Mouse (Mus musculus) forebrain, embryonic 15.5 days (tissue): ENCODE measurements around the gene Susd1. TPM values are rescaled to one million over a fixed set of nuclear protein-coding genes. Genes with fewer than 3 reads are reported as not detected.

ENCODE experiments used
- ATAC-seq: fragments of 200-750 bp; cut with Nextera tagmentation; replicated peaks from 2 replicates; pipeline ENCODE4 v1.8.0; 2017; ENCODE audit warnings: mild to moderate bottlenecking, moderate TSS enrichment, moderate library complexity
- H3K27ac ChIP-seq: fragments of 300-500 bp; sonication (generic); replicated peaks from 2 replicates; pipeline ENCODE4 v1.5.1; 2015; ENCODE audit warnings: mild to moderate bottlenecking, inconsistent platforms
- H3K27me3 ChIP-seq: fragments of 300-500 bp; sonication (generic); 2 replicates; pipeline ENCODE4 v1.6.1; 2015; ENCODE audit warnings: inconsistent platforms
- H3K36me3 ChIP-seq: fragments of 300-500 bp; sonication (generic); 2 replicates; pipeline ENCODE4 v1.6.1; 2015; ENCODE audit warnings: mild to moderate bottlenecking, inconsistent platforms
- H3K4me1 ChIP-seq: fragments of 300-500 bp; sonication (generic); 2 replicates; pipeline ENCODE4 v1.6.1; 2015; ENCODE audit warnings: inconsistent platforms
- H3K4me2 ChIP-seq: fragments of 300-500 bp; sonication (generic); replicated peaks from 2 replicates; pipeline ENCODE4 v1.6.1; 2015; ENCODE audit warnings: mild to moderate bottlenecking, inconsistent platforms
- H3K4me3 ChIP-seq: fragments of 300-500 bp; sonication (generic); 2 replicates; pipeline ENCODE4 v1.5.1; 2015; ENCODE audit warnings: mild to moderate bottlenecking, inconsistent platforms
- H3K9ac ChIP-seq: fragments of 300-500 bp; sonication (generic); replicated peaks from 2 replicates; pipeline ENCODE4 v1.6.1; 2015; ENCODE audit warnings: mild to moderate bottlenecking, inconsistent platforms
- H3K9me3 ChIP-seq: fragments of 300-500 bp; sonication (generic); 2 replicates; pipeline ENCODE4 v1.6.1; 2016; ENCODE audit warnings: inconsistent platforms
- WGBS: fragments of 180-500 bp; shearing (Covaris S2); methylation state at CpG from one replicate; pipeline ENCODE4 v1.1.7; 2015; ENCODE audit warnings: mixed read lengths; 5-methylcytosine and 5-hydroxymethylcytosine counted together
- polyA plus RNA-seq: library from polyadenylated mRNA; unstranded; fragments of >200 nt; fragmentation: Nextera tagmentation; extraction: Ambion mirVana; gene quantifications from 2 replicates; pipeline ENCODE4 v1.2.1, GENCODE M21; 2015

Susd1 gene
- polyA plus RNA-seq, 1 experiment from 2014 or later = 0.90 TPM

DNA sequence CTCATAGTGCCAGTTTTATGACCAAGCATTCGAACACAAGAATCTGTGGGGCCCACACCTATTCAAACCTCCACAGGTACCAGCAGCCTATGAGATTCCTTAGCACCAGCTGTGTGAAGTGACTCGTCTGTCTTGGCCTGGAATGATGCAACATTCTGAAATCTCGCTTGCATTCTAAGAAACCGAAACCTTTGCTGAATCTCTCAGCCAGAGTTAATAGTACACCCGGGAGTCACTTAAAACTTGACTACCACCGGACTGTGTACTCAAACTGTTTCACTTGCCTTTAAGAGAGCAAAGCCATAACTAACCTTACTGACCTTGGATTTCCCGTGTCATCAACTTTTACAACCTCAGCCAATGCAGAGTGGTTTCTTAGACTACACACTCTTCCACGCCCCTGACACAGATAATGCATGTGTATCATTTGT lies 14.1 kb upstream of the Susd1 start:
- Histone ChIP-seq H3K36me3 (no peaks in the 10 kb centered on the region), H3K4me1 (no peaks in the 10 kb centered on the region), H3K27me3 (no peaks in the 10 kb centered on the region), H3K9ac (no peak overlapping the region), H3K4me3 (no peak overlapping the region), H3K9me3 (no peaks in the 10 kb centered on the region), H3K27ac (no peak overlapping the region), H3K4me2 (no peak overlapping the region)
- ATAC-seq = no peak
- 91% methylated on average over 8 of the region's 8 CpGs for WGBS

DNA sequence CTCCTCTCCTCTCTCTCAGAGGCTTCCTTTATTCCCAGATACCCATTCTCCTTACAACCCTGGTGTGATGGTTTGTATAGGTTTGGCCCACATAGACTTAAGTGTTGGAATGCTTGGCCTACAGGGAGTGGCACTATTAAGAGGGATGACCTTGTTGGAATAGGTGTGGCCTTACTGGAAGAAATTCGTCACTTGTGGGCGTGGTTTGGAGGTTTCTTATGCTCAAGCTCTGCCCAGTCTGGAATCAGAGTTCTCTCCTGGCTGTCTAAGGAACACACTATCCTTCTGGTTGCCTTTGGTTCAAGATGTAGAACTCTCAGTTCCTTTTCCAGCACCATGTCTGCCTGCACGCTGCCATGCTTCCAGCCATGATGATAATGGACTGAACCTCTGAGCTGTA lies 12.5 kb upstream of the Susd1 start:
- H3K9ac ChIP-seq = no peak overlapping the region
- H3K4me2 ChIP-seq = no peak overlapping the region
- no peak overlapping the region for H3K4me3 ChIP-seq
- H3K4me1 ChIP-seq = no peaks in the 10 kb centered on the region
- WGBS = 86% methylated on average over 3 of the region's 3 CpGs
- no peaks in the 10 kb centered on the region for H3K9me3 ChIP-seq
- H3K36me3 ChIP-seq = no peaks in the 10 kb centered on the region
- no peaks in the 10 kb centered on the region for H3K27me3 ChIP-seq
- no peak overlapping the region for H3K27ac ChIP-seq
- ATAC-seq = no peak

DNA sequence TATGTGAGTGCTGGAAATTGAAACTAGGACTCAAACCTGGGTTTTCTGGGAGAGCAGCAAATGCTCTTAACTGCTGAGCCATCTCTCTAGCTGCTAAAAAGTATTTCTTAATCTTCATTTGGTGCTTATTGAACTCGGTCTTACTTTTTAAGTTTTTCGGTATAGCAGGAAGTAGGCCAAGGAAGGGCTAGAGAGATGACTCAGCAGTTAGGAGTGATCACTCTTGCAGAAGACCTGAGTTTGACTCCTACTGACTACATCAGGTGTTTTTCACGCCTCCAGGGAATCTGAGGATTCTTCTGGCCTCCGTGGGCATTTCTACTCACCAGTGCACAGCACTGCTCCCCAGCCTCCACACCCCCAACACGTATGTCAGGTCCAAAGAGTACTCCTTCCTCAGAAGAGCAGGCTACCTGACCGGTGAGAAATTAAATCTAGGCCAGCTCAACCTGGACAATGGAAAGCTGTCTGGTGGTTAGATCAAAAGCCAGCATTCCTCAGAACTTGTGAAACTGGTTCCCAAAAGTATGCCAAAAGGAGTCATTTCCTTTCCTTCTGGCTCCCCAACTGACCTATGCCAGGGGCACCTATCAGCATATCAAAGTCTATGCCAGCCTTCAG lies 11.9 kb upstream of the Susd1 start:
- Histone ChIP-seq H3K4me3 (no peak overlapping the region), H3K9me3 (no peaks in the 10 kb centered on the region), H3K27ac (no peak overlapping the region), H3K4me1 (no peaks in the 10 kb centered on the region), H3K4me2 (no peak overlapping the region), H3K36me3 (no peaks in the 10 kb centered on the region), H3K9ac (no peak overlapping the region), H3K27me3 (no peaks in the 10 kb centered on the region)
- no peak for ATAC-seq
- 88% methylated on average over 6 of the region's 6 CpGs for WGBS

DNA sequence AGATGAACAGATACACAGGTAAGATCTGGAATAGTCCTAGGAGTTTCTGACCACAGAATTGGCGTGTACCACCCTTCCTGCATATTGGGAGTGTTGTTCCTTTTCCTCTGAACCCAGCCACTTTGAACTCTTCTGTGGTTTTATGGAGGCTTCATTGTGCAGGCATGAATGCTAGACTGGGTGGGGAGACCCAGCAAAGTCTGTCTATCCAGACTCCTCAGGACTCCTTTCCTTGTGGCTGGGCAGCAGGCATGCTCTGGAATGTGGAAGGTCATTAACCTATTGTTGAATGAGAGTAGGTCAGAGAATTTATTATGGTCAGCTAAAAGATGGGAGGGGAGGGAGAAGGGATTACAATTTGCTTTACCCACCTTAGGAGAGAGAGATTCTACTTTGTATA lies 8.9 kb upstream of the Susd1 start:
- H3K9me3 ChIP-seq = no peaks in the 10 kb centered on the region
- no peaks in the 10 kb centered on the region for H3K27me3 ChIP-seq
- H3K4me2 ChIP-seq = no peak overlapping the region
- no peaks in the 10 kb centered on the region for H3K36me3 ChIP-seq
- H3K9ac ChIP-seq = no peak overlapping the region
- 50% methylated on average over 1 of the region's 1 CpGs for WGBS
- no peak for ATAC-seq
- H3K27ac ChIP-seq = no peak overlapping the region
- H3K4me3 ChIP-seq = no peak overlapping the region
- no peaks in the 10 kb centered on the region for H3K4me1 ChIP-seq

DNA sequence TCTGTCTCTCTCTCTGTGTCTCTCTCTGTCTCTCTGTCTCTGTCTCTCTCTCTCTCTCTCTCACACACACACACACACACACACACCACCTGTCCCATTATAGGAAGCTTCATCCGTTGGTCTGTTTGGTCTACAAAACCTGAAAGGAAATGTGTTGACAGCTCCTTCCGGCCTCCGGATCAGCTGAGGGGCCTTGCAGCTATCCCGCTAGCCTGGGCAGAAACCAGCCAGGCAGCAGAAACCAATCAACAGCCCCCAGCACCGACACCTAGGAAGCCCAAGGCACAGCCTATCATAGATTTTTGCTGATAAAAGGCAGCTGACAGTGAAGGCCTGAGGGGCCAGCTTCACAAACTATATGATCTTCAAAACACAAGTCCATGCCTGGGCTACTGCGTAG lies 7.1 kb upstream of the Susd1 start:
- no peak for ATAC-seq
- Histone ChIP-seq H3K36me3 (no peaks in the 10 kb centered on the region), H3K4me2 (no peak overlapping the region), H3K4me1 (no peaks in the 10 kb centered on the region), H3K9me3 (no peaks in the 10 kb centered on the region), H3K27ac (no peak overlapping the region), H3K4me3 (no peak overlapping the region), H3K9ac (no peak overlapping the region), H3K27me3 (no peaks in the 10 kb centered on the region)
- WGBS = 88% methylated on average over 6 of the region's 6 CpGs

DNA sequence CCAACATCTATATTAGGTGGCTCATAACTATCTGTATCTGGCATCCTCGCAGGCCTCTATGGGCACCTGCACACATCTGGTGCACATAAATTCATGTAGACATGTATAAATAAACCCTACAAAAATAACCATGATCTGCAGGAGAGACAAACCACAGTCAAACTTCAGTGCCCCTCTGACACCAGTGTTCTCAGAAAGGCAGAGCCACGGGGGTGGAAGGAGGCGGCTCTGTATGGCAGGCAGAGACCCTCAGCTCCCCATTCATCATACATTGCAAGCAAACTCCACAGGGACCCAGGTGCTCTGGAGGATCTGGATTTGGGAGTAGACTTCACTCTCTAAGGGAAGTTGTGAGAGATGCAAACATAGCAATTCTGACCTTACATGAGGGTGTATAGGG lies 6.6 kb upstream of the Susd1 start:
- no peaks in the 10 kb centered on the region for H3K36me3 ChIP-seq
- 93% methylated on average over 3 of the region's 3 CpGs for WGBS
- H3K27ac ChIP-seq = no peak overlapping the region
- H3K4me2 ChIP-seq = no peak overlapping the region
- no peak for ATAC-seq
- 0 out of 2 replicates have a peak, but pooled peaks cover 5% of the 10 kb centered on the region for H3K27me3 ChIP-seq
- H3K4me1 ChIP-seq = no peaks in the 10 kb centered on the region
- H3K9ac ChIP-seq = no peak overlapping the region
- H3K9me3 ChIP-seq = no peaks in the 10 kb centered on the region
- H3K4me3 ChIP-seq = no peak overlapping the region

DNA sequence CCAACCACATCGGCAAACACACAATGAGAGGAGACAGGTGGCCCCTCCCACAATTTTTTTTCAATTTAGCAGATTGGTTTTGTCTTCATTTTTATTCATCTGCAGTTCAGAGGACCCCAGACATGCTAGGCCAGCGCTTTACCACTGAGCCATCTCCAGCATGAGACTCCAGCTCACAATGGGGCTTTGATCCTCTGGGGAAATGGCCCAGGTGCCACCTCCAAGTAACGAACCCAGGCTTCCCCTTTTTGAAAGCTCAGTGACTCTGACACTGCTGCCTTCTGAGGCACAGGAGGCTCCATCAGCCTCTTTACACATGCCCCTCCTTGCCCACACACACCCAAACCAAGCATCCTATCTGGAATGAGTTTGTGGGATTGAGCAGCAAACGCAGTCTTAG lies 5.7 kb upstream of the Susd1 start:
- WGBS = 74% methylated on average over 4 of the region's 4 CpGs
- no peak for ATAC-seq
- Histone ChIP-seq H3K9me3 (no peaks in the 10 kb centered on the region), H3K27me3 (peaks cover 14% of the 10 kb centered on the region; the same call in 1 of the 2 replicates), H3K36me3 (no peaks in the 10 kb centered on the region), H3K9ac (no peak overlapping the region), H3K27ac (no peak overlapping the region), H3K4me3 (no peak overlapping the region), H3K4me1 (no peaks in the 10 kb centered on the region), H3K4me2 (no peak overlapping the region)

DNA sequence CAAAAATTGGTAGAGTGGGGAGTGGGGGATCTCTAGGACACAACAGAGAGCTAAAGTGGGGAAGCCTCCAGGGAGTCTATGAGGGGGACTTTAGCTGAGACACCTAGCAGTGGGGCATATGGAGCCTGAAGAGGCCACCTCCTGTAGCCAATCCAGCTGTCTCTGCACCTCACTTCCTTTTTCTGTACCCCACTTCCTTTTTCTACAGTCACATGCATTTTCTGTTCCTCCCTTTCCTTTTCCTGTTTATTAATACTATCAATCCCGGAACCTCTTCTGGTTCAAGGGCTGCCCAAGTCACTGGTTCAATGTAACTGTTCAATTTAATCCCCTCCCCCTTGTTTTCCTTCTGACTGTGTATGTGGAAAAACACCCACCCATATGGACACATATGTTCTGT lies 2.8 kb upstream of the Susd1 start:
- H3K4me1 ChIP-seq = peaks cover 11% of the 10 kb centered on the region; the same call in 1 of the 2 replicates
- H3K9me3 ChIP-seq = no peaks in the 10 kb centered on the region
- H3K27me3 ChIP-seq = peaks cover 33% of the 10 kb centered on the region
- no peak overlapping the region for H3K4me2 ChIP-seq
- no peak overlapping the region for H3K4me3 ChIP-seq
- ATAC-seq = no peak
- 90% methylated on average over 1 of the region's 1 CpGs for WGBS
- H3K9ac ChIP-seq = no peak overlapping the region
- no peaks in the 10 kb centered on the region for H3K36me3 ChIP-seq
- no peak overlapping the region for H3K27ac ChIP-seq

DNA sequence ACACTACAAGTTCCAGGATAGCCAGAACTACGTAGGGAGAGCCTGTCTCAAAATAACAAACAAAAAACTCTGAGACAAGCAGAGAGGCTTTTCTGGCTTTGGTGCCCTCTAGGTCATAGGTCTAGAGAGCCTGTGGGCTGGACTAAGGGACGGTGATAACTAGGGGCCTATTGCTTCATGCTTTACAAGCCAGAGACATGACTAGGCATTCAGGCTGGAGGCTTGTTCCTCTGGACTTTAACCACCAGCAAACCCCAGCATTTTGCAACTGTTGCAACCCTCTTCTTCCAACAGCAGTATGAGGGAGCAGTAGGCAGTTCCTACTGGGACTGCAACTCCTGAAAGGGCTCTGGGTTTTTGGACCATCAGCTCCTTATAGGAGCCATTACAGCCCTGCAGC lies 1.5 kb upstream of the Susd1 start:
- Histone ChIP-seq H3K27me3 (peaks cover 33% of the 10 kb centered on the region), H3K9ac (no peak overlapping the region), H3K27ac (no peak overlapping the region), H3K9me3 (no peaks in the 10 kb centered on the region), H3K4me3 (no peak overlapping the region), H3K4me1 (peaks cover 11% of the 10 kb centered on the region; the same call in 1 of the 2 replicates), H3K36me3 (no peaks in the 10 kb centered on the region), H3K4me2 (no peak overlapping the region)
- no peak for ATAC-seq
- 62% methylated on average over 2 of the region's 2 CpGs for WGBS

DNA sequence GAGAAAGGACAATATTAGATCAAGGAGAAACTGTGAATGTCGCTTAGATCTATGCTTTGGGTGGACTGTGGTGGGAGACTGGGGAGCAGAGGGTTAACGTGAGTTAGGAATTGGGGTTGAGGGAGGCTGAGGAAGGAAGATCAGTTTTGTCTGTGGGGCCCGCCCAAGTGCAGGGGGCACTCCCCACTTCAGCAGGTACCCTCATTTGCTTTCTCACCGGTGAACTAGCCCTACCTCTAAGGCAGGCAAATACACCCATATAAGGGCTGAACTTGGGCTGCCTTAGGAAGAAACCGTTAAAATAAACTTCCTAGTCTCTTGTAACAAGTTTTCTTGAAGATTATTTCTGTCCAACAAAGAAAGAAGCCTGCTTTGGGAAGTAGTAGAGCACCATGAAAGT lies 608 bp upstream of the Susd1 start:
- WGBS = 36% methylated on average over 5 of the region's 5 CpGs
- H3K9ac ChIP-seq = no peak overlapping the region
- H3K36me3 ChIP-seq = no peaks in the 10 kb centered on the region
- peaks cover 11% of the 10 kb centered on the region; the same call in 1 of the 2 replicates for H3K4me1 ChIP-seq
- H3K27me3 ChIP-seq = peaks cover 33% of the 10 kb centered on the region
- no peaks in the 10 kb centered on the region for H3K9me3 ChIP-seq
- H3K4me3 ChIP-seq = no peak overlapping the region
- no peak overlapping the region for H3K27ac ChIP-seq
- ATAC-seq = no peak
- no peak overlapping the region for H3K4me2 ChIP-seq

DNA sequence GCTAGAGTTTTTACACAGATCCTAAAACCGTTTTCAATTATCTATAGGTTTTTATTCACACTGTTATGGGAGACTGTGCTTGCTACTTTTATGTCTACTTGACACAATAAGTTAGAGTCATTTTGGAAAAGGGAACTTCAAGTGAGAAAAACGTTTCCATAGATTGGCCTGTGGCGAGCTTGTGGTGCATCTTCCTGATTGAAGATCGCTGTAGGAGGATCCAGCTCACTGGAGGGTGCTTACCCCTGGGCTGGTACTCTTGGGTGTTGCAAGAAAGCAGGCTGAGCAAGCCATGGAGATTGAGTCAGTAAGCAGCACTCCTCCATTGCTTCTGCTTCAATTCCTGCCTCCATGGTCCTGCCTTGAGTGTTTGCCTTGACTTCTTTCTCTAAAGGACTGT lies 2.5 kb downstream of the Susd1 start:
- ATAC-seq = no peak
- WGBS = 90% methylated on average over 4 of the region's 4 CpGs
- Histone ChIP-seq H3K4me1 (peaks cover 11% of the 10 kb centered on the region; the same call in 1 of the 2 replicates), H3K4me3 (no peak overlapping the region), H3K9me3 (no peaks in the 10 kb centered on the region), H3K36me3 (no peaks in the 10 kb centered on the region), H3K27me3 (peaks cover 33% of the 10 kb centered on the region), H3K27ac (no peak overlapping the region), H3K9ac (no peak overlapping the region), H3K4me2 (no peak overlapping the region)

DNA sequence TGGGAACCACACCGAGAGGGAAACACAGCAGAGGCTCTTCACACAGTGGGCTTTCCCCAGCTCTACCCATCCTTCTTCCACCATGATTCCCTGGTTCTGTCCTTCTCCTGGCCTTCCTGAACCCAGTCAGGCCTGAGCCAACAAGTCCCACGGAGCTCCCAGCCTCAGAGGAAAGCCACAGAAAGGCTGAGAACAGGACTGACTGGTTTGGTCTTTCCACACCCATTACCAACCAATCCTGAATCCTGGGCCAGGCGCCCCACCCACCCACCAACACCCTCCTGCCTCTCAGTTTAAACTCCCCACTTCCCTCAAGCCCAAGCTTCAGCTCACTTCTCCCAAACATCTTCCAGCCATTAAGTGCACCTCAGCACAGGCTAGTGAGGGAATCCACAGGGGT lies 4.4 kb downstream of the Susd1 start:
- Histone ChIP-seq H3K27me3 (peaks cover 19% of the 10 kb centered on the region), H3K36me3 (no peaks in the 10 kb centered on the region), H3K27ac (no peak overlapping the region), H3K9ac (no peak overlapping the region), H3K4me1 (peaks cover 11% of the 10 kb centered on the region; the same call in 1 of the 2 replicates), H3K4me2 (no peak overlapping the region), H3K9me3 (no peaks in the 10 kb centered on the region), H3K4me3 (no peak overlapping the region)
- ATAC-seq = no peak
- WGBS = 70% methylated on average over 3 of the region's 3 CpGs

DNA sequence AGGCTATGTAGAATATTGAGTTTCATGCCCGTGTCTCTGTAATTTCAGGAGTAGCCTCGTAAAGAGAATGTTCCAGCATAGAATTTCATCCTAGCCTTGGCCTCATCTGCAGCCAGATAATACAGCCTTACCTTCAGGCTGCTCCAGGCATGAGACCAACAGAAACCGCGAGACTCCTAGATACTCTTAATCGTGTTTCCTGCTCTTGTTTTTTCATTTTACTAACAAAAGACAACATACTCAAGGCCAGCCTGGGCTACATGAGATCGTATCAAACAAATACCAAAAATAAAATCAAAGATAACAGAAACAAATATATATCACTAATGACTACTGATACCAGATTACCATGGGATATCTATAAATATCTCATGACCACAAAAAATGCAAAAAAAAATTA lies 9.3 kb downstream of the Susd1 start:
- ATAC-seq = no peak

More for the DNA sequence above, 9.3 kb downstream of the Susd1 start:
- no peak overlapping the region for H3K4me3 ChIP-seq
- no peak overlapping the region for H3K27ac ChIP-seq
- no peaks in the 10 kb centered on the region for H3K27me3 ChIP-seq
- no peak overlapping the region for H3K4me2 ChIP-seq
- WGBS = 89% methylated on average over 6 of the region's 6 CpGs
- no peak overlapping the region for H3K9ac ChIP-seq
- H3K36me3 ChIP-seq = no peaks in the 10 kb centered on the region
- no peaks in the 10 kb centered on the region for H3K9me3 ChIP-seq
- H3K4me1 ChIP-seq = no peaks in the 10 kb centered on the region
